Mouse (Mus musculus) limb, embryonic 12.5 days (tissue): ENCODE measurements around the gene Mia. TPM values are rescaled to one million over a fixed set of nuclear protein-coding genes. Genes with fewer than 3 reads are reported as not detected.
A peak's percentile ranks its signal among the peaks of the same experiment; 100 is the strongest.

Source experiments
- ATAC-seq: fragments of 200-750 bp; cut with Nextera tagmentation; 2 replicates; pipeline ENCODE4 v1.8.0; 2017; ENCODE audit warnings: low read depth, moderate TSS enrichment; ENCODE audit not compliant: insufficient number of reproducible peaks, insufficient read depth, low FRiP score, low TSS enrichment
- H3K27ac ChIP-seq: fragments of 300-500 bp; sonication (generic); 2 replicates; pipeline ENCODE4 v1.5.1; 2016; ENCODE audit warnings: mild to moderate bottlenecking, moderate library complexity
- H3K27me3 ChIP-seq: fragments of 300-500 bp; sonication (generic); 2 replicates; pipeline ENCODE4 v1.6.1; 2016; ENCODE audit warnings: mild to moderate bottlenecking, moderate library complexity
- H3K36me3 ChIP-seq: fragments of 300-500 bp; sonication (generic); 2 replicates; pipeline ENCODE4 v1.6.1; 2016; ENCODE audit warnings: mild to moderate bottlenecking, moderate library complexity
- H3K4me1 ChIP-seq: fragments of 300-500 bp; sonication (generic); replicated peaks from 2 replicates; pipeline ENCODE4 v1.6.1; 2016
- H3K4me2 ChIP-seq: fragments of 300-500 bp; sonication (generic); 2 replicates; pipeline ENCODE4 v1.6.1; 2016; ENCODE audit warnings: mild to moderate bottlenecking, moderate library complexity
- H3K4me3 ChIP-seq: fragments of 300-500 bp; sonication (generic); replicated peaks from 2 replicates; pipeline ENCODE4 v1.5.1; 2016; ENCODE audit warnings: mild to moderate bottlenecking
- H3K9ac ChIP-seq: fragments of 300-500 bp; sonication (generic); replicated peaks from 2 replicates; pipeline ENCODE4 v1.6.1; 2016; ENCODE audit warnings: mild to moderate bottlenecking, moderate library complexity
- H3K9me3 ChIP-seq: fragments of 300-500 bp; sonication (generic); 2 replicates; pipeline ENCODE4 v1.6.1; 2016; ENCODE audit warnings: mild to moderate bottlenecking, moderate library complexity
- WGBS: fragments of 180-500 bp; shearing (Covaris S2); methylation state at CpG from one replicate; pipeline ENCODE4 v1.1.7; 2016; 5-methylcytosine and 5-hydroxymethylcytosine counted together
- polyA plus RNA-seq: library from polyadenylated mRNA; unstranded; fragments of >200 nt; fragmentation: Nextera tagmentation; extraction: Ambion mirVana; gene quantifications from 2 replicates; pipeline ENCODE4 v1.2.1, GENCODE M21; 2016

Mia gene
- polyA plus RNA-seq, 1 experiment from 2014 or later = 23.8 TPM

DNA sequence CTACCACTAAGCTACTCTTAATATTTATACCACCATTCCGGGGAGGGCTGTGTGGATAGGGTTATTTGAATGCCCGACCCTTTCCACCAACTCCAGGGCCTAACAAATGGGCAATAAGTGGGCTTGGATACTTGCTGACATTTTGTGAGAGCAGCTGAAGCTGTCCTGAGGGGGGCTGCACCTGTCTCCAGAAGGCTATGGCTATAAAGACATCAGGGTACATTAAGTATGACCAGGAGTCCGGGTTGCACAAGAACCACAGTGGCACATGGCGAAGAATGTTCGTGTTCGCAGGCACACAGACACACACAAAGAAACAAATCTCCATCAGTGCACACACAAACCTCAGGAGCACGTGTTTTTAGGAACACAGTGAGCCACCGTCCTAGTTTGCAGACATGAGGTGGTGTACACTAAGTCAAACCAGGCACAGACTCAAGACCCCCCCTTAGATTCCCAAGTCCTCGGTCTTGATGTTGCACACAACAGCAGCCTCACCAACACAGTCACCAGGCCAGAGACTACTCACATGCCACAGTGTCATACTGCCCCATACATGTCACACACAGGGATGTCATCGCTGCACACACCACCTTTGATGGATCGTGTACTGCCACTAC, 13.4 kb downstream of the Mia start:
- no peak for ATAC-seq
- peak overlapping the region; percentile 84 for H3K4me2 ChIP-seq
- peaks cover 53% of the 10 kb centered on the region for H3K36me3 ChIP-seq
- peak overlapping the region; percentile 72 for H3K4me3 ChIP-seq
- H3K4me1 ChIP-seq = peaks cover 40% of the 10 kb centered on the region
- WGBS = 75% methylated on average over 11 of the region's 11 CpGs
- H3K27me3 ChIP-seq = no peaks in the 10 kb centered on the region
- H3K9me3 ChIP-seq = no peaks in the 10 kb centered on the region
- H3K27ac ChIP-seq = peak overlapping the region; percentile 98
- H3K9ac ChIP-seq = peak overlapping the region; percentile 9

DNA sequence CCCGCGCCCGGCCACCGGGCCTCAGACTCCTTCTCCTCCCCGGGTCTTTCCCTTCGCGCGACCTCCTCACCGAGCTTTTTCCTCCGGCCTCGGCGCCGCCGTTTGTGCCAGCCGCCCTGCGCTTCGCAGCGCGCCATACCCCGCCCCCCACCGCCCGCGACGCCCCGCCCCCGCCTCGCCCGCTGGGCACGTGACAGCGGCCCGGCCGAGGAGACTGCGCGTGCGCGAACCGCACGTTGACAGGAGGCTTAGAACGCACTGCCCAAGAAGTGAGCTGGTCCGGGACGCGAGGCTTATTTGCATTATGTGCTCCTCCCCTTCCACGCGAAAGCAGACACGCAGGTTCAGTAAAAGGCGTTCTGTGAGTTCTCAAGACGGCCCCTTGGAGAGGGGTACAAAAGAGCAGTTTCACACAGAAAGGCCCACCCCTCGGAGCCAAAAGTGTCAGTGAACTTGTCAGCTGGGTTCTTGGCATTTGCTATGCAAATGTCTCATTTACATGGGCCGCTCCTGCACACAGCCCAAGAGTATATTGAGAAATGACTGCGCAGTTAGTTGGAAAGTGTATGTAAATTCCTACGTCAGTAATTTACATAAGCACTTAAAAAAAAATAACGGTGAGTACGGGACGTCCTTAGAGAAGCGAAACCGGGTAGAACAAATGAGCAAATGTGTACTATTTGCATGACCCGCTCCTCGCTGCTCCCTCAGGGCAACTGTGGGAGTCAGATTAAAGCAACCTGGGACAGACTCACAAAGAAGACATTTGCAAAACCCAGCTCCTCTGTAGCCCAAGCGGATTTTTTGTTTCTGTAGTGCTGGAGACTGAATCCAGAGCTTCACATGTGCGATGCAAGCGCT, 14.1 kb downstream of the Mia start, which contains the start of gene Egln2:
Gene Egln2 (minus strand): TSS at position 189 of the 861 bp plus-strand sequence.
- peak; percentile 69 for ATAC-seq
- Histone ChIP-seq H3K4me2 (peak within 1 kb of the TSS; percentile 84), H3K36me3 (peaks cover 53% of the 10 kb centered on the region), H3K9ac (peak within 1 kb of the TSS; percentile 83), H3K4me3 (peak within 1 kb of the TSS; percentile 72), H3K27me3 (no peaks in the 10 kb centered on the region), H3K9me3 (no peaks in the 10 kb centered on the region), H3K27ac (peak within 1 kb of the TSS; percentile 98), H3K4me1 (peaks cover 45% of the 10 kb centered on the region)
- WGBS = 1% methylated on average over 61 of the region's 61 CpGs

DNA sequence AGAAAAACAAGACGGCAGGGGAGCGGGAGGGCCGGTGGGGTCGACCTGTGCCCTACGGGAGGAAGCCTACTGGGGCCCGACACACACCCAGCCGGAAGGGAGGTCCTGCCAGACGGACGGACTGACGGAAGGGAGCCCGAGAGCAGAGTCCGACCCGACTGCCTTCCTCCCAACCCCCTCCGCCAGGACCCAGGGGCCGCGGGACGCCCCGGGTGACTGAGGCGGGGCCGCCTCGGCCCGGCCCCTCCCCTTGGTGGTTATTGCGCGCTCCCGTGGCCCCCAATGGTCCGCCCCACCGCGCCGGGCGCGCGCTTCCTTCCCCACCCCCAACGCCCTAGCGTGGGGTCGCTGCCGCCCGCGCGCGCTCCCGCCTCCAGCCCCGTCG, 14.7 kb downstream of the Mia start:
- H3K4me1 ChIP-seq = peaks cover 47% of the 10 kb centered on the region
- peaks cover 53% of the 10 kb centered on the region for H3K36me3 ChIP-seq
- H3K27me3 ChIP-seq = no peaks in the 10 kb centered on the region
- under 1% methylated on average over 26 of the region's 43 CpGs for WGBS
- peak; percentile 65 for ATAC-seq
- H3K4me3 ChIP-seq = peak overlapping the region; percentile 72
- peak overlapping the region; percentile 98 for H3K27ac ChIP-seq
- H3K9ac ChIP-seq = peak overlapping the region; percentile 83
- H3K9me3 ChIP-seq = no peaks in the 10 kb centered on the region
- H3K4me2 ChIP-seq = peak overlapping the region; percentile 84

DNA sequence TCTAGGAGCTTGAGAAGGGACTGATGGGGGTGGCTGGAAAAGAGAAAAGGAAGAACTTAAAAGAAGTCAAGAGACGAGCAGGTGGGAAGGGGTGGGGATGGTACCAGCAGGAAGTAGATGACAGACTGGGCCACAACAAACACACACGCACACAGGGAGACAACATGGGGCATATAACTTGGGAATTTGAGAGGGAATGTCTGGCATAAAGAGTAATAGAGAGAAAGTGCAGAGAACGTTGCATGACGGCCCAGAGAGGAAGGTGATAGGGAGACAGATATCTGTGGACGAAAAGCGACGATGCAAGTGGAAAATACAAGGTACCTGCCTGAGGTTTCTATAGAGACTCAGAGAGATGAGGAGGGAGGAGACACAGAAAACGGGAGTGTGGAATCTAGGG, 15.3 kb downstream of the Mia start:
- H3K4me1 ChIP-seq = peaks cover 47% of the 10 kb centered on the region
- WGBS = 5% methylated on average over 8 of the region's 8 CpGs

DNA sequence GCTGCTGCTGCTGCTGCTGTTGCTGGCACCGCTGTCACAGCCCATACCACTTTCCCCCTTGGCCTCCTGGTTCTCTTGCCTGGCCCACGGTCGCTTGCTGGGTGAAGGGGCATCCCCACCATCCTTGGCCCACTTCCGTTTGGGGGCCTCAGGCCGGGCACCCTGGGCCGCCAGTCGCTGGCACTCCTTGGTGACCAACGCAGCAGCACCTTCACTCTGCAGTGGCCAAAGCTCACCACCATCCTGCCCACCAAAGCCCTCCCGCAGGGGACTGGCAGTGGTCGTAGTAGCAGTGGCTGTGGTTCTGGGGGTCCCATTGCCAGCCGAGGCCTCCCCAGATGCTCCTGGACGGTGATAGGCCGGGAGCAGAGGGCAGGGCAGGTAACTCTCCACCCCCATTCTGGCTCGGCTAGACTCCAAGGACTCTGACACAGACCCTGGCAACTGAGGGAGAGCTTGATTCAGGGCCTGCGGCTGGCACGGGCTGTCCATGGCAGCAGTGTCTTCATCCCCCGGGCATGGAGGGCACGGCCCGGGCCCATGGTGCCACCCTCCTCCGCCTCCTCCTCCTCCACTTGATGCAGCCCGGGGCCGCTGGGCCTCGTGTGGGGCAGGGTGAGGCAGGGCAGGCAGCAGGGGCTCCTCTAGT, 15.8 kb downstream of the Mia start:
- peak overlapping the region; percentile 84 for H3K4me2 ChIP-seq
- peak overlapping the region; percentile 72 for H3K4me3 ChIP-seq
- H3K27ac ChIP-seq = no peak overlapping the region
- peaks cover 53% of the 10 kb centered on the region for H3K36me3 ChIP-seq
- H3K27me3 ChIP-seq = no peaks in the 10 kb centered on the region
- no peak for ATAC-seq
- no peaks in the 10 kb centered on the region for H3K9me3 ChIP-seq
- H3K4me1 ChIP-seq = peaks cover 50% of the 10 kb centered on the region
- H3K9ac ChIP-seq = peak overlapping the region; percentile 83
- 77% methylated on average over 23 of the region's 23 CpGs for WGBS

More for the DNA sequence above, 15.3 kb downstream of the Mia start:
- Histone ChIP-seq H3K9ac (peak overlapping the region; percentile 83), H3K36me3 (peaks cover 53% of the 10 kb centered on the region), H3K4me2 (peak overlapping the region; percentile 84), H3K4me3 (peak overlapping the region; percentile 72), H3K27me3 (no peaks in the 10 kb centered on the region), H3K9me3 (no peaks in the 10 kb centered on the region), H3K27ac (peak overlapping the region; percentile 98)
- no peak for ATAC-seq

DNA sequence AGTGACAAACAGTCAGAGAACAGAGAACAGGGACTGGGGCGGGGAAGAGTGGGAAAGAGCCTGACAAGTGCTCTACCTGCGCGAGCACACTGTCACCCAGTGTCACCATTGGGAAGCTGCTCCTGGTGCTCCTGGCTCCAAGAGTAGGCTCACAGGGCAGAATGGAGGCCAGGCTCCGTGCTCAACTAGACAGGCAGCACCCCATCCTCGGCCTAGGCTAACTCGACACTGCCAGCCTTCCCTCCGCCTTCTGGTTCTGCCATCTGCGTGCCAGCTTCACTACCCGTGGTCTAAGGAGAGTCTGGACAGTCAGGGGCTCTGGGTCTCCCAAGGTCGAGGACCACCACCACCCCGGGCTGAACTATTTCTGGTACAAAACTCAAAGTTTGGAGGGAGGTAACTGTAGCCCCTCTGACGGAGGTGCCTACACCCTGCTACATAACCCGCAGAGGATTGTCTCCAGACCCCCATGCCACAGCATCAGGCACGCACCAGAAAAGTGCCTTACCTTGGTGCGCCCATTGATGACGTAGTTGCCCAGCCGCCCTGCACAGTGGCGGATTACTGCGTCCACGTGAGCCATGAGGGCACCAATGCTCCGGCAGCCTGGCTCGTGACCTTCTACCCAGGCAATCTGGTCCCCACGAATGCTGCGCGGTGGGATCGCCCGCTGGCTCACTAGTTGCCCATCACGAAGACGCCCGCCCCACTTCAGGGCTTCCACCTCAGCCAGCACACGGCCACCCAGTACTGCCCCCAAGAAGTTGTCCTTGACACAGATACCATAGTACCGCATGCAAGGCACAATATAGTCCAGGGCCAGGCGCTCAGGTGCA, 16.6 kb downstream of the Mia start:
- Histone ChIP-seq H3K4me2 (peak overlapping the region; percentile 84), H3K27me3 (no peaks in the 10 kb centered on the region), H3K9ac (peak overlapping the region; percentile 83; the same call in 1 of the 2 replicates), H3K27ac (no peak overlapping the region), H3K4me1 (peaks cover 53% of the 10 kb centered on the region), H3K4me3 (peak overlapping the region; percentile 72), H3K9me3 (no peaks in the 10 kb centered on the region), H3K36me3 (peaks cover 58% of the 10 kb centered on the region)
- WGBS = 82% methylated on average over 33 of the region's 33 CpGs
- no peak for ATAC-seq

DNA sequence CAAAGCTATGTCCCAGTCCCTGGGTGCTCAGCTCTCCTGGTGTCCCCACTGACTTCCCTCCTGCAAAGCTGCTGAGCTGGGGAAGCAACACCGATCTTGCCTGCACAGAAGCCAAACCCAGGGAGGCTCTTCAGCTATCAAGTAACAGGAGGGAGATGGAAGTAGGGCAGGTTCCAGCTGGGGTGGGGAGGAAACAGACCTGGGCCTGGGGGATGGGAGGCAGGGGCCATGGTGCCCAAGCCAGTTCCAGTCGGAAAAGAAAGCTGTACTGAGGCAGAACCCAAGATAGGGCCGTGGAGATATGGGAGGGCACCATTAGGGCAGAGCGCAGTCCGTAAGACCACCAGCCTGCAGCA, 17.5 kb downstream of the Mia start:
- 91% methylated on average over 5 of the region's 5 CpGs for WGBS
- Histone ChIP-seq H3K4me1 (peaks cover 53% of the 10 kb centered on the region), H3K4me3 (no peak overlapping the region; the same call in 1 of the 2 replicates), H3K36me3 (peaks cover 67% of the 10 kb centered on the region), H3K27me3 (no peaks in the 10 kb centered on the region), H3K27ac (no peak overlapping the region), H3K9me3 (no peaks in the 10 kb centered on the region), H3K4me2 (peak overlapping the region; percentile 84), H3K9ac (peak overlapping the region; percentile 5)
- no peak for ATAC-seq

DNA sequence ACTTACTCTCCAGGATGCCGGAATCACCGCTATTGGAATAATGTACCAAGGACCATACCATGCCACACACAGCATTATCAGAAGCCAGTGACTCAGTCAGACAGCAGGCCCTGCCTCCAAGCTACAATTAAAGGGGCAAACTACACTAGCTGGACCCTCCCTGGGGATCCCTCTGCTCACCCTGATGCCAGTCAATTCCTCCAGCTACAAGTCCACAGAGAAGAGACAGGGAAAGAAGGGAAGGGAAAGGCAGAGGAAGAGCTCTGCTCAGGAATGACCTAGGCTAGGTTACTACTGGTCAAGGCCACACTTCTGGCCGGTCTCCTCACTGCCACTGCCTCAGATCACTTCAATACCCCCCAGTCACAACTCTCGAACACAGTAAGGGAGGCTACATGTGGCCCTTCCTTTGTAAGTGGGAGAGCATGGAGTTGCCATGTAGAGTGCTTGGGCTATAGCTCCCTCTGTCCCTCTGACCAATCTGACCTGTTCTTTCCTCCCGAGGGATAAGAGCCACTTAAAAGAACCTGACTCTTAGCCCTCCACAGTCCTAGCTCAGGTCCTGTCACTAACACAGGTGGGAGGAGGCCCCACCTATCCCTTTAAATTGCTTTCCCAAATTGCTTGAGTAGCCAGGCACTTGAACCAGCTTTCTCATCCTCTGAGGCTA, 18.0 kb downstream of the Mia start:
- Histone ChIP-seq H3K27ac (no peak overlapping the region), H3K4me2 (peak overlapping the region; percentile 84), H3K27me3 (no peaks in the 10 kb centered on the region), H3K4me3 (no peak overlapping the region), H3K9ac (peak overlapping the region; percentile 5), H3K4me1 (peaks cover 52% of the 10 kb centered on the region), H3K9me3 (no peaks in the 10 kb centered on the region), H3K36me3 (peaks cover 72% of the 10 kb centered on the region)
- WGBS = 84% methylated on average over 5 of the region's 5 CpGs
- no peak for ATAC-seq

DNA sequence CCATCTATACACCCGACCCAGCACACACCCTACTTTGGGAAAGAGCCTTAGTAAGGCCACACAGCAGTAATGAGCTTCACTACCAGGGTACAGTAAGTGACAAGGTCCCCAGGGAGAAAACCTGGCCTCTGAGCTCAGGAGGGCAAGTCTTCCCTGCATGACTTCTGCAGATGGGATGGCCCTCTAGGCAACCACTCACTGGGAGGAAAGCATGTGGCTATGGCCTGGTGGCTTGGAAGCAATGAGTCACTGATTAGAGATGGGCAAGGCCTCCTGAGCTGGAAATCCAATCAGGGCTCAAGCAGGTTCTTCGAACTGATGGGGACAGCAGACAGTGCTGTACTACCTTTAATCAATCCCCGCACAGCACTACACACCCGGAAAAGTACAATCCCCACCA, 19.2 kb downstream of the Mia start:
- Histone ChIP-seq H3K36me3 (peaks cover 82% of the 10 kb centered on the region), H3K4me1 (peaks cover 44% of the 10 kb centered on the region), H3K27me3 (no peaks in the 10 kb centered on the region), H3K27ac (no peak overlapping the region; the same call in 1 of the 2 replicates), H3K9ac (no peak overlapping the region), H3K4me2 (no peak overlapping the region), H3K4me3 (no peak overlapping the region), H3K9me3 (no peaks in the 10 kb centered on the region)
- ATAC-seq = no peak
- 91% methylated on average over 4 of the region's 4 CpGs for WGBS

DNA sequence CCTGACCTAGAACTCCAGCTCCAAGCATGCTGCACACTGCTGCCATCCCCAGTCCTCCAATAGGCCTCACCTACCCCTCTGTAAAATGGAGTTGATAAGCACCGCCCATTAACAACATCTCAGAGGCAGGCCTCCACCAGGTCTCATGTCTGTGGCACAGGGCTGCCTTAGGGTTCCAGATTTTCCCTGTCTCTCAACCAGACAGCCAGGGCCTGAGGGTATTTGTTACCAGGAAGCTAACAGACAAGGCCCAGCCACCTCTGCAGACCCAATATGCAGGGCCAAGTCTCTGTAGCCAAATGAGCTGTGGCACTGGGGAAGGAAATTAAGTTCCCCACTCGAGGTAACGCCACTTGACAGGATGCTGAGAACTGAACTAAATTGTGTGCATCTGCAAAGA, 20.0 kb downstream of the Mia start:
- H3K9ac ChIP-seq = no peak overlapping the region; the same call in 1 of the 2 replicates
- H3K4me1 ChIP-seq = peaks cover 44% of the 10 kb centered on the region

More for the DNA sequence above, 20.0 kb downstream of the Mia start:
- Histone ChIP-seq H3K36me3 (peaks cover 84% of the 10 kb centered on the region), H3K27me3 (no peaks in the 10 kb centered on the region), H3K4me2 (no peak overlapping the region), H3K4me3 (no peak overlapping the region), H3K9me3 (no peaks in the 10 kb centered on the region), H3K27ac (no peak overlapping the region)
- 84% methylated on average over 3 of the region's 3 CpGs for WGBS
- ATAC-seq = no peak
